Mouse (Mus musculus) kidney, postnatal 10 days (tissue): ENCODE results near the gene Pip5k1c.
A peak's percentile ranks its signal among the peaks of the same experiment; 100 is the strongest.

Source experiments
- DNase-seq: peaks from one replicate; pipeline ENCODE4 v3.0.0; 2021; ENCODE audit warnings: mixed read lengths

Gene Pip5k1c

DNA sequence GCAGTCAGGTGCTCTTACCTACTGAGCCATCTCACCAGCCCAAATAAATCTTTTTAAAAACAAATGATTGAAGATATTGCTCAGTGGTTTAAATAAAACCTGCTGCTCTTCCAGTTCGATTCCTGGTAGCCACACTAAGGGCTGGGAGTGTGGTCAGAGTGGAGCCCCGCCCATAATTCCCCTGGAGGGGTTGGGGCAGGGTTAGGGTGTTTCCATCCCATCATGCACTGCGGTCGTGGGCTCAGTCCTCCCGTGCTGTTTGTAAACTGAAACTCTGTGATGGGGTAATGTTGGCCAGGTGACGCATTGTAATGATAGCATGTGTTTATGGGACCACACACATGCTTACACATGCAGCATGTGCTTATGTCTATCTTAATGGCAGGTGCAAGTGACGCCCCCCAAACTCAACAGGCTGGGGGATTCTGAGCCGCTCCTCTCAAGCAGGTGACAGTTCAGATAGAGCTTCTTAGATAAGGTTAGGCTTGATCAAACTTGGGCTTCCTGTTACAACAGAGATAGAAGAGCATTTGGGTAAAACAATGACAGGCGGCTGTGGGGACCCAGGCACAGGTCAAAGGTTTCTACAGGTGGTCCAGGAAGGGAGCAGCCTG lies 59.0 kb downstream of the Pip5k1c start:
- DNase-seq = no peak

- DNase-seq = no peak
Measured at GRCm38 (mm10) chr10:81354738-81355477, 62.1 kb downstream of the Pip5k1c start.

DNA sequence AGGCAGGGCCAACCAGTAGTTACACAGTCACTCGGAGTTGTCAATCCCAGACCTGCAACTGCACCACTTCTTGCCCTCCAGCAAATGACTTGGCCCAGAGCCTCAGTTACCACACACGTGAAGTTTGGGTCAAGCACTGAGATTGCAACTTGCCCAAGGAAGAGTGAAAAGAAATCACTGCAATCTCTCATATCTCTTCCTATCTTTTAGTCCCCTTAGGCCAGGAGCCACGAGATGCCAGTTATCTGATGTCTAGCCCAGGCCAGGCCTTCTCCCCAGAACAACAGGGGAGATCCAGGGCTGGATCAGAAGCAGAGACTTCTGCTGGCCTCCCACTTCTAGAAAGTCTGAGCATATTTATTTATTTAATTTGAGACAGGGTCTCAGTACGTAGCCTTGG lies 62.8 kb downstream of the Pip5k1c start:
- no peak for DNase-seq

- DNase-seq = no peak
Measured at GRCm38 (mm10) chr10:81356352-81356990, 63.7 kb downstream of the Pip5k1c start.

GRCm38 (mm10) chr10:81356991-81357844 lies 64.5 kb downstream of the Pip5k1c start, which contains the start of gene Mfsd12:
Gene Mfsd12, plus strand, starts transcription at chr10:81357491.
- DNase-seq = peak; percentile 96

- no peak for DNase-seq
Measured at GRCm38 (mm10) chr10:81358209-81358608, 65.4 kb downstream of the Pip5k1c start.

GRCm38 (mm10) chr10:81358841-81359240 lies 66.1 kb downstream of the Pip5k1c start:
- DNase-seq = no peak

DNA sequence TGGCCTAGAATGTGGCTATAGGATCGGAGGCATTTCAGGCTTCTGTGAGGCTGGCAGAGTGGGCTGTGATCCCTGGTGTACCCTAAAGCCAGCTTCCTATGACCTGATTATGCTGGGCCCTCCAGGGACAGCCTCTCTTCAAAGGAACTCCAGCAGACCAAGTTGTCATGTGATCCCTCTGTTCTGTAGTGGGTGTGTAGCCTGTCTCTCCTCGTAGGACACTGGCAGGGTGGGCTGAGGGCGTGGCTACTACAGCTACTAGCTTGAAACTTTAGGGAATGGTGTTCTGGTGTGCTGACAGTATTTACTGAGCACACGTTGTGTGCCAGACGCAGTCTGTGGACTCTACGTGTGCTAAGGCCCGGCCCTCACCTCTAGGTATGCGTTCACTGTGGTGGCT lies 68.0 kb downstream of the Pip5k1c start:
- no peak for DNase-seq

- no peak for DNase-seq
Measured at GRCm38 (mm10) chr10:81362336-81362949, 69.7 kb downstream of the Pip5k1c start.

DNA sequence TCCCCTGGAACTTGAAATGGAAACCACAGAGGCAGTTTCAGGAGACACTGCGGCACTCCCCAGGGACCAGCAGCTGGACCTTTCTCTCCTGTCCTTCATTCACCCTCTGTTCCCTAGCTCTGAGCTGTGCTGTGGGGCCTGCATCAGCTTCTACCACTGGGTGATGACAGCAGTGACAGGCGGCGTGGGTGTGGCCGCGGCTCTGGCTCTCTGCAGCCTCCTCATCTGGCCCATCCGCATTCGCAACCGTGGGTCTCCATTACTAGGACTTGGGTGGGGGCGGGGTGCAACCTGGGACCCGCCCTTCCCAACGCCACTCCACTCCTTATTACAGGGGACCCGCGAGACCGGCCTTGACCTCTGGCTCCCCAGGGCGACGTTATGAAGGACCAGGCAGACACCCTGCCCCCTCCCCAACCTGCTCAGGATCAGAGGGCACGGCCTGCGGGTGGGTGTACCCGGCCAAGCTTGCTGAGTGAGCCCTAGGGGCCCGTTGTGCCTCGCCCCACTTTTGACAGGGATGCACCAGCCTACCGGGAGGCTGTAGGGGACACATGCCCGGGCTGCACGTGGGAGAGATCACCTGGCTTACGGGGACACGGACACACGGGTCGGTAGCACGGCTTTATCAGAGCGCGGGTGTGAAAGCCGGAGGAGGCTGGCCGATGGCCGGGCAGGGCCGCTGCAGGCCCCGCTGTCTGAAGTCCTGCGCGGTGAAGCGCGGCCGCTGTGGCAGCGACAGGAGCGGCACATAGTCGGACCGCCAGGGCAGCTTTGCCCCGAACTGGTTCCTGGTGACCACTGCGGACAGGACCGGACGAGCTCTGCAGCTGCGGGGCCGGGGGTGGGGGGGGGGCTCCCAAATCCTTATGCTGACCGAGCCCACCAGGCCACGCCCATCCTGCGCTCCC lies 70.9 kb downstream of the Pip5k1c start:
- peak; percentile 67 for DNase-seq

DNA sequence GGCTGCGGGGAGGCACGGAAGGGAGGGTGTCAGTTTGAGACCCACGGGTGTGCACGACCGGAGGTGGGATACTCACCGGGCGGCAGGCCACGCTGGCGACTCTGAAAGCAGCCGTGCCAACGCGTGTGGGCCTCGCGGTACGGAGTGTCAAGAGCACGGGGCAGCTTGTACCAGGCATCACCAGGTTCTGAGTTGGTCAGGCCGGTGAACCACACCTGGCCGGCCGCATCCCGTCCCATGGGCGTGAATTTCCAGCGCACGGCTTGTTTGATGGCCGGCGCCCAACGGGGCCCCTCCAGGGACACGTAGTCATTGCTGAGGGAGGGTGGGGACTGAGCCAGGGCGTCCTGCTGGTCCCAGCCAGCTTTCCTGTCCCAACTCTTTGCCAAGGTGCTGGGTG lies 71.9 kb downstream of the Pip5k1c start:
- DNase-seq = peak; percentile 51

DNA sequence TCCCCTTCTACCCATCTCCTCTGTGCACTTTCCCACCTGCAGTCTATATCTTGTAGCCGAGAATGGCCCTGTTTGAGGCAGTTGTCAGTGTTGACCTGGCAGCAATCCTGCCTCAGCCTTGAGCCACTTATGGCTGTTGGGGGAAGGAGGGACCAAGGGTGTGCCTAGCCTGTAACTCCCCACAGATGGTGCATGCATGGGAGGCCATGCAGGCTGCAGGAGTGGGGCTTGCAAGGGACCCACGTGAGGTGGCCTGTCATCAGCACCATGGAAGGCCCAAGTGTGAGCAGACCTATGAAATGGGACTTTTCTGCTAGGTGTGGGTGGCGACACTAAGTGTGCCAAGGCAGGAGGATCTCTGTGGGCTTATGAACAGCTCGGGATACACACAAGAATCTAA lies 72.3 kb downstream of the Pip5k1c start:
- DNase-seq = no peak

DNA sequence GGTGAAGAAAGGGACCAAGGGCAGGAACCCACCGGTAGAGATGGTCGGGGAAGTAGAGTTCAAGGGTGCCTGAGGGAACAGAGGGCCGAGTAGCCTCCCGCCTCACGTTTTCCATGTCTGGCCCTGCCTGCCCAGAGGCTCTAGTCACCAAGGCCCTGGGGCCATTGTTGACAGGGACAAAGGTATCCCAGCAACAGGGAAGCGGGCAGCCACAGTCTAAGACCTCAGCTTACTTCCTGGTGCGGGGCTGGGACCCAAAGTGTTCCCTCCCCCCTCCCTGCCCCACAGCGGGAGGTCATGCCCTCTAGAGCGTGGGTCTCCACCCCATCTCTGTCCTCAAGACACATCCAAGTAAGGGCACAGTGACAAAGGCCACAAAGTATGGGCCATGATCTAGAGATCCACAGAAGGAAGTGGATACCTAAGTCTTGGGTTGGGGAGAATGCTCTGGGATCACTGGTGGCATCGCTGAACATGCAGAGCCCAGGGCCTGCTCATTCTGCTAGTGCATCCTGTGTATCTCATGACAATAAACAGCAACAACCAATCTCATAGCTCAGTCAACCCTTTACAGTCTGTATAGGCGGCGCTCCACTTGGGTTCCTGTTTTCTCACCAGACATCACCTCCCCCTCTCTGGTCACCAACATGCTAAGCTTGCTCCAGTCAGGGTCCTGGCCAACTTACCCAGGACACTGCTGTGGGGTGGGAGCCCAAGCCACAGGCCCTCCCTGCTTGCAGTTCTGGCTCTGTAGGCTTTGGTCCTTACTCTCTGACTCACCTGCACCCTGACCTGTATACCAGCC lies 73.1 kb downstream of the Pip5k1c start, which contains the start of gene 4930404N11Rik:
4930404N11Rik (minus strand) TSS at position 145 of the 805 bp plus-strand sequence.
- DNase-seq = no peak

DNA sequence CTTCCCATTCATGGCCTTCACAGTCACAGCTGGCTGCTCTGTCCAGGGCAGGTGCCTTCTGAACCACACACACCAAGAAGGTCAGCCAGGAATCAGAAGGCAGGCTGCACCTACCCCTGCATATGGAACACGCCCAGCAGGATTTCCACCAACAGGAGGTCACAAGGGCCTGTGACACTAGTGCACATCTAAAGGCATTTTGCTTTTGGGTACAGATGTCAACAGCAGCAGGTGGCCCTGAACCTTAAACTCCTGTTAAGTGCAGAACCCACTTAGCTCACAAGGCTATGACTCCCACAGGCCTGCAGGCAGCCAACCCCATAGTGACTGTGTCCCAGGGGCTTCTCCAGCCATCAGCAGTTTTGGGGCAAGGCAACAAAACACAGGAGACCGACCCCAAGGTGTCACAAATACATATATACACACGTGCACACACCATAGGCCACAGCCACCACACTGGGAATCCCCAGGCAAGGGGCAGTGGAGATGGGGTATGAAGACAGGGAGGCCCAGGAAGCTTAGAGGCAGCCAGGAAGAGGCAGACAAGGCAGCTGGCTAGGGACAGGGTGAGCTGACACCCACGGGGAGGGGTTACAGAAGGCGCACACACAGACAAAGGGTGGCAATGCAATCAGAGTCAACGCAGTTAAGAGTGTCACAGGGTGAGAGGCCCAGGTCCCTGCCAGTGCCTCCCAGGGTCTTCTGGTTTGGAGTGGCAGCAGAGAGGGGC lies 73.9 kb downstream of the Pip5k1c start:
- no peak for DNase-seq

DNA sequence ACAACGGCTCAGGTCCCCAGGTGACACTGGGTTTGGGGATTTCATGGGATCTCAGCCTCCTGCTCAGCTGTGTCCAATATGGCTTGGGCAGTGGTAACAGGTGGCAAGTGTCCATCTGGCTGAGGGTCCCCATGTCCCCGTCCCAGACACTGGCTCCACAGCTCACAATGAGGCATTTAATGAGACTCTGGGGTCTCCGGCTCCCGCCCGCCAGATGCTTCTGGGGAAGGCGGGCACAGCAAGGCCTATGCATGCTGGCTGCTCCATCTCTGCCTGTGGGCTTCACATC lies 74.4 kb downstream of the Pip5k1c start:
- no peak for DNase-seq
